Mouse (Mus musculus) embryonic facial prominence, embryonic 10.5 days (tissue): ENCODE measurements around the gene Lmo1. TPM values are rescaled to one million over a fixed set of nuclear protein-coding genes. Genes with fewer than 3 reads are reported as not detected.

Experiments
- DNase-seq: peaks from one replicate; pipeline ENCODE4 v3.0.0-alpha.2; 2017; ENCODE audit warnings: low spot score
- H3K27ac ChIP-seq: fragments of 300-500 bp; sonication (generic); replicated peaks from 2 replicates; pipeline ENCODE4 v1.5.1; 2016; ENCODE audit warnings: mild to moderate bottlenecking
- H3K27me3 ChIP-seq: fragments of 300-500 bp; sonication (generic); replicated peaks from 2 replicates; pipeline ENCODE4 v1.6.1; 2016; ENCODE audit warnings: low read depth, mild to moderate bottlenecking; ENCODE audit not compliant: poor library complexity, severe bottlenecking
- H3K36me3 ChIP-seq: fragments of 300-500 bp; sonication (generic); replicated peaks from 2 replicates; pipeline ENCODE4 v1.6.1; 2016; ENCODE audit warnings: mild to moderate bottlenecking, moderate library complexity
- H3K4me1 ChIP-seq: fragments of 300-500 bp; sonication (generic); 2 replicates; pipeline ENCODE4 v1.6.1; 2016
- H3K4me3 ChIP-seq: fragments of 300-500 bp; sonication (generic); 2 replicates; pipeline ENCODE4 v1.5.1; 2016; ENCODE audit warnings: mild to moderate bottlenecking, moderate library complexity
- H3K9me3 ChIP-seq: fragments of 300-500 bp; sonication (generic); 2 replicates; pipeline ENCODE4 v1.6.1; 2016; ENCODE audit warnings: mild to moderate bottlenecking
- WGBS: fragments of 180-500 bp; shearing (Covaris S2); methylation state at CpG from one replicate; pipeline ENCODE4 v1.1.7; 2016; 5-methylcytosine and 5-hydroxymethylcytosine counted together
- polyA plus RNA-seq: library from polyadenylated mRNA; unstranded; fragments of >200 nt; fragmentation: Nextera tagmentation; extraction: Ambion mirVana; gene quantifications from 2 replicates; pipeline ENCODE4 v1.2.1, GENCODE M21; 2016

Lmo1 gene
- polyA plus RNA-seq, 1 experiment from 2014 or later = 30.3 TPM

DNA sequence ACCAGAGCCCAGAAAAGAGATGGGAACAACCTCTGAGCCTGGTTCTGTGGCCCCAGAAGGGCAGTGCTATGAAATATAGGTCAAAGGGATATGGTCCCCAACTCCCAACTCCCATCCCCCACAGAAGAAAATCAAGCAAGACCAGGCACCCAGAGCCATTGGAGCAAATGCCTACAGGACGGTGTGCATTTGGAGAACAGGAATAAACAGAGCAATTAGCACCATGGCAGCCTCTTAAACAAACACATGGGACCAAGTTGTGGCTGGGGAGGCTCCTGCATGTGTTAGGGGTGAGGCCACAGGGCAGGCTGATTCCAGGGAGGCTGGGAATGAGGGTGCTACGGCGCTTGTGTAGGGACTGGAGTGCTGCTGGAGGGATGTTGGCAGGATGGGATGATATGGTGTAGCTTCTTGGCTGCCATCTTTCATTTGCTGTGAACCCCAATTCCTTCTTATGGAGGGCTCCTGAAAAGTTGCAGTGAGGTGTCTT lies 22.2 kb upstream of the Lmo1 start:
- peaks cover 31% of the 10 kb centered on the region for H3K4me1 ChIP-seq
- no peak for DNase-seq
- WGBS = 70% methylated on average over 3 of the region's 3 CpGs
- H3K27ac ChIP-seq = peak overlapping the region; percentile 83
- H3K27me3 ChIP-seq = peaks cover 53% of the 10 kb centered on the region
- H3K36me3 ChIP-seq = no peaks in the 10 kb centered on the region
- H3K4me3 ChIP-seq = 0 out of 2 replicates have a peak overlapping the region, but pooled peaks have one; percentile 29
- H3K9me3 ChIP-seq = no peaks in the 10 kb centered on the region

DNA sequence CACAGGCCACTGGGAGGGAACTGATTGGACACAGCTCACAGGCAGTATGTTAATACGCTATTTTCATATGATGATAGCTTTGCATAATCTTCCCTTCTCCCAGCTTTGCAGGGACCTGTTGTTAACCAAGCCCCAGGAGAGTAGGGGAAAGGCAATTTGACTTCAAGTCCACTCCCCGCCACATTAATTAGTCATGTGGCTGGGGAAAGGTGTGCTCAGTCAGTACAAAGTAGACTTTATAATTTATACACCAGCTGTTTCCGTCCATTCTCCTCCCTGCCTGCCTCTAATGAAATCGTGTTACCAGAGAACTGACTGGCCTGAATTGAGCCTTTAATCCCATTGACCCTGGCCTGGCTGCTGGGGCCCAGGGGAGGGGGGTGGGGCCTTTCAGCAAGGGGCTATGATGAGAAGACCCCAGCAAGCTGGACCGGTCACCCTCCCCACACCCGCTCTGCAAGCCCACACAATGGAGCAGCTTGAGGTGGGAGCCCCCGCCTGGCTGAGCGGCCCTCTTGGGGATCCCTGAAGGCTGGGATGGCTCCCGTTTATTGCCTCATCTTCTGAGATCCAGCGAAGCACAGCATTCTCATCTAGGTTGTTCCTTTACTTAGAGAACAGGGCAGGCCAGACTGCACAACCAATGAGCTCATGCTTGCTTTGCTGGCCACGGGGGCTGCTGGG lies 21.5 kb upstream of the Lmo1 start:
- H3K4me3 ChIP-seq = peak overlapping the region; percentile 29; the same call in 1 of the 2 replicates
- 21% methylated on average over 11 of the region's 11 CpGs for WGBS
- H3K27ac ChIP-seq = peak overlapping the region; percentile 83
- DNase-seq = peak; percentile 68
- peaks cover 37% of the 10 kb centered on the region for H3K4me1 ChIP-seq
- H3K36me3 ChIP-seq = no peaks in the 10 kb centered on the region
- no peaks in the 10 kb centered on the region for H3K9me3 ChIP-seq
- H3K27me3 ChIP-seq = peaks cover 59% of the 10 kb centered on the region

DNA sequence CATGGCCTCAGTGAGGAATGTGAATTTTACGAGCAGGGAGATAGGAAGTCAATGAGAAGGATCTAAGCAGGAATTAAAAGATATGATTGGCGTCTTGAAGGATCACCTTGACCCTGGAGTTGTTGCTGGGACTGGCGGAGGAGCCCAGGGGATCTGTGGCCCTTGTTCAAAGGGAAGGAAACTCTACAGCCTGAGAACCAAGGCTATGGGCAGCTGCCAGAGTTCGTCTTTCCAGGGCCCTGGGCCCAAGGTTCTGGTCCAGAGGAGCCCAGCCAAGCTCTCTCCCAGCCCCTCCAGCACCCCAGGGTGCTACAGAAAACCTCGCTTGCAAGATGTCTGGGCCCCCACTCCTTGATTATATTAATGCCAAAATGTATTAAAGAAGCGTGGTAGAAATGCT lies 21.0 kb upstream of the Lmo1 start:
- Histone ChIP-seq H3K36me3 (no peaks in the 10 kb centered on the region), H3K27me3 (peaks cover 60% of the 10 kb centered on the region), H3K9me3 (no peaks in the 10 kb centered on the region), H3K4me1 (peaks cover 43% of the 10 kb centered on the region), H3K4me3 (no peak overlapping the region), H3K27ac (peak overlapping the region; percentile 66)
- DNase-seq = no peak
- 64% methylated on average over 6 of the region's 6 CpGs for WGBS

DNA sequence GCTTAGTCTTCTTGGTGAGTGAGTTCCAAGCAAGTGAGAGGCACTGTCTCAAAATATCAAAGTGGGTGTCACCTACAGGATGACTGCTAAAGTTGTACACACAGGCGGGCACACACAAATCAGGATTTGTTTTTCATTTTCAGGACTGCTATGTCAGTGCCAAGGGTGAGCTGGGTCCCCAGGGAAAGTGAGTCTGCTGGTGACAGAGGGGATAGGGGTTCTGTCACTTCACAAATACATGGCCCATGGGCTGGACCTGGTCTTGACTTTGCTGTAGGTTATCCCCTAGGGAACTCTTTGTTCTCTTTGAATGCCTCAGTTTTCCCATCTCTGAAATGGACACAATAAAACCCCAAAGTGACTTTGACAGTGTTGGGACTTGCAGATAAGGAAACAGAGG lies 19.8 kb upstream of the Lmo1 start:
- peaks cover 66% of the 10 kb centered on the region for H3K27me3 ChIP-seq
- no peaks in the 10 kb centered on the region for H3K36me3 ChIP-seq
- H3K27ac ChIP-seq = no peak overlapping the region
- no peak for DNase-seq
- no peak overlapping the region for H3K4me3 ChIP-seq
- no peaks in the 10 kb centered on the region for H3K9me3 ChIP-seq
- WGBS = 87% methylated on average over 1 of the region's 1 CpGs
- peaks cover 48% of the 10 kb centered on the region for H3K4me1 ChIP-seq

DNA sequence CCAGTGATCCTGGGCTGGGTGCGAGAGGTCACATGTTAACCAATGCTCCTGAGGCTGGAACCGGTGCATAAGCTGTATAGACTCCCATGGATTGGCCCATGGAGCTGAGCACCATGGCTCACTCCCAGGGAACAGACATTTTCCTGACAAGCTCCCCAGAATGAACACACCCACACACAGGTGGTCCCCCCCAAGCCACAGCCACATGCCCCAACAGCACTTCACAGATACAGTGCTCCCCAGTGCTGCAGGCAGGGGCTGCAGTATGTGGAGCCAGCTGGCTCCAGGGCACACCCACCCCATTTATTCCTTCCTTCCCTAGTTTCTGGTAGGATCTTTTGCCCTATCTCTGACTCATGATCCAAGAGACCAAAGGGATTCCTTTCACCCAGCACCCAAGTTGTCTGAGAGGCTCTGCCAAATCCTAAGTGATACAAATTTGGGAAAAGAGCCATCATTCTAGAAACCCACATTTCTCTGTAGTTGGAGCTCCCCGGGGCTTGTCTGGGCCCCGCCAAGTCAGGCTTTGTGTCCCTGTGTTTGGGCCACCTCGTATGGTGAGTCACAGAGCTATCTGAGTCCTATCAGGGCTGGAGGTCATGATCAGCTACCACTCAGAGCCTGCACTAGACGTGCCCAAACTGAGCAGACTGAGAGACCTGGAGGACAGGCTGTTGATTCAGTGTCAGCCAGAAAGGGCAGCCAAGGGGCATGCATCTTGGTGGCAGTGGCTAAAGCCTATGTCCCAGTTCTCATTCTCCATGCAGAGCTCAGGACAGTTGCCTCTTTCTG lies 12.4 kb upstream of the Lmo1 start:
- Histone ChIP-seq H3K27me3 (peaks cover 59% of the 10 kb centered on the region), H3K9me3 (no peaks in the 10 kb centered on the region), H3K4me3 (no peak overlapping the region), H3K36me3 (no peaks in the 10 kb centered on the region), H3K4me1 (peaks cover 36% of the 10 kb centered on the region), H3K27ac (no peak overlapping the region)
- no peak for DNase-seq
- WGBS = 82% methylated on average over 6 of the region's 6 CpGs

DNA sequence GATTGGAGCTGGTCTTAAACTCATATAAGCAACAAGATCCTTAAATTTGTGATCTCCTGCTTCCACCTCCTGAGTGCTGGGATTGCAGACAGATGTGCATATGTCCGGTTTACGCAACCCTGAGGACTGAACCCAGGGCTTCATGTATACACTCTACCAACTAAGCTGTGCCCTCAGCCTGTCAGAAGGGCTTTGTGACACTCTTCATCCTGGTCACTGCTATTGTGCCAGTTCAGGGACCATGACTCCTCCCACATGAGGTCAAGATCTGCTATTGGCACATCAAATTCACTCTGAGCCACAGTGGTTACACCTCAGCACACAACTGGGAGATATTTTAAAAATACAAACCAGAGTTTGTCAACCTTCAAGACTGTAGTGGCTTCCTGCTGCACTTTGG lies 11.0 kb upstream of the Lmo1 start:
- Histone ChIP-seq H3K36me3 (no peaks in the 10 kb centered on the region), H3K27ac (no peak overlapping the region), H3K4me1 (peaks cover 22% of the 10 kb centered on the region), H3K9me3 (no peaks in the 10 kb centered on the region), H3K4me3 (no peak overlapping the region), H3K27me3 (peaks cover 50% of the 10 kb centered on the region)
- DNase-seq = no peak
- 89% methylated on average over 2 of the region's 2 CpGs for WGBS

DNA sequence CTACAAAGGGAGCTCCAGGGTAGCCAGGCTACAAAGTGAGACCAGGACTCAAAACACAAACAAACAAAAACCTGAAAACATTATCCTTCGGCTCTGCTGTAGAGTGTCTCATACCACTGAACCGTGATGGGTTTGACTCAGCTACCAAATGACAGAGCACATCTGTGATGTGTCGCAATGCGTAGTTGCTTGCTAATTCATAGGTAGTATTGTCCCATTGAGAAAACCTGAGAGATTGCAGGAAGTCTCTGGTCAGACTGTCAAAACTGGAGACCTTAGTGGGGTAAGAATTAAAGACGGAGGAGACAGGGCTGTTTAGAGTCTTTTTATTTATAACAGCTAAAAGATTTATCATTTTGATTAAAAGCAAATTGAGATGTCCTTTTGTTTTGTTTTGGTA lies 10.6 kb upstream of the Lmo1 start:
- Histone ChIP-seq H3K36me3 (no peaks in the 10 kb centered on the region), H3K4me3 (no peak overlapping the region), H3K4me1 (peaks cover 18% of the 10 kb centered on the region), H3K27me3 (peaks cover 50% of the 10 kb centered on the region), H3K9me3 (no peaks in the 10 kb centered on the region), H3K27ac (no peak overlapping the region)
- WGBS = 59% methylated on average over 5 of the region's 5 CpGs
- DNase-seq = no peak

DNA sequence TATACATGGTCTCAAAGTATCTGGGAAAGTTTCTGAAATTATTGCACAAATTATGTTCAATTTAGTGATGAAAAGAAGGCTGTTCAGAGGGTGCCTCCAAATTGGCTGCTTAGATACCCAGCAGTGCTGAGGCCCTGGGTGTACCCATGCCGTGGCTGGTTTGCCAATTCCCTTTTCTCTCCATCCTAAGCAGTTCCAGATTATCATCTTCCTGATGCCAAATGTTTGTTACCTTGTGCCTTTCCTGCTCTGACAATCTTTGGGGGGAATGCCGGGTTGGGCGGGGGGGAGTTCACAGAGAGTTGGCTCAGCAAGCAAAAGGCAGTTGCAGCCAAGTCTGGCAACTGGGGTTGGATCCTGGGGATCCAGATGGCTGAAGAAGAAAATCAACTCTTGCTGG lies 1.7 kb upstream of the Lmo1 start:
- Histone ChIP-seq H3K27ac (no peak overlapping the region), H3K4me3 (no peak overlapping the region), H3K36me3 (no peaks in the 10 kb centered on the region), H3K4me1 (peaks cover 57% of the 10 kb centered on the region), H3K27me3 (peaks cover 83% of the 10 kb centered on the region), H3K9me3 (no peaks in the 10 kb centered on the region)
- no peak for DNase-seq
- 51% methylated on average over 3 of the region's 3 CpGs for WGBS

DNA sequence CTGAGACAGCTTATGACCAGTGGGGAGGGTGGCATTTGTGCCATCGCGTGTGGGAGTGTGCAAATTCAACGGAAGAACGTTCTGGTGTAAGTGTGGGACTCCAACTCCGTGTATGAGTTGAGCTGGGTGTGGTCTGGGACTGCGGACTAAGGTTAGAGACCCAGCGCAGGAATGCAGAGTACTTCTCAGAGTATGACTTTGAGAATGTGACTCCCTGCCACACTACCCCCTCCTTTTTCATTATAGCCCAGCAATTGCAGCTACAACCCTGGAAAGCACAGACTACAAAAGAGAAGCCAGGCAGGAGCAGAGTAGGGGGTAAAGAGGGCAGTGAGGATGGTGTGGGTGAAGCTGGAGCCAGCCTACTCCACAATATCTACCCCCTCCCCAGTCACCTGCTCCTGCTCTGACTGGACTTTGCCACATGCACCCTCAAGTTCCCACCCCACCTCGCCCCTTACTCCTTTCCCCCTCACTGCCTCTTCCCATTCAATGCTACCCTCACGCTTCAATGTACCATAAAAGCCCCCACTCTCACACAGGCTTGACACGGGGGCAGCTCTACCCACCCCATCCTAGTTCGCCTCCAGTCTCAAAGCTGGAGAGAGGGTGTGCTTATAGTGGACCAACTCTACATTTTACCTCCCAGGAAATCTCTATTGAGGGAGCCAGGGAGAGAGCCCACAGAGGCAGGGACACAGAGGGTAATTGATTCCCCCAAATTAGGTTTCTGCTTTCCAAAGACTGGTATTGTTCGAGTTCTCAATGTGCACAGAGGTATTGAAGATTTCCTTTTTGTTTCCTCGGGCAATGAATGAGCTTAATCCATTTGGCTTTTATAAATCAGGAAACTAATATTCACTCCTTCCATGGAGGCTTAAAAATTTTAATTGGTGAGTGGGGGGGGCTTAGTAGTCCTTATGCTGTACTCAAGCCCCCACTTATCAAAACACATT lies 941 bp upstream of the Lmo1 start:
- Histone ChIP-seq H3K9me3 (no peaks in the 10 kb centered on the region), H3K27ac (peak overlapping the region; percentile 87), H3K36me3 (no peaks in the 10 kb centered on the region), H3K4me3 (peak overlapping the region; percentile 78), H3K4me1 (peaks cover 59% of the 10 kb centered on the region), H3K27me3 (peaks cover 90% of the 10 kb centered on the region)
- DNase-seq = peak; percentile 52
- 8% methylated on average over 13 of the region's 13 CpGs for WGBS

DNA sequence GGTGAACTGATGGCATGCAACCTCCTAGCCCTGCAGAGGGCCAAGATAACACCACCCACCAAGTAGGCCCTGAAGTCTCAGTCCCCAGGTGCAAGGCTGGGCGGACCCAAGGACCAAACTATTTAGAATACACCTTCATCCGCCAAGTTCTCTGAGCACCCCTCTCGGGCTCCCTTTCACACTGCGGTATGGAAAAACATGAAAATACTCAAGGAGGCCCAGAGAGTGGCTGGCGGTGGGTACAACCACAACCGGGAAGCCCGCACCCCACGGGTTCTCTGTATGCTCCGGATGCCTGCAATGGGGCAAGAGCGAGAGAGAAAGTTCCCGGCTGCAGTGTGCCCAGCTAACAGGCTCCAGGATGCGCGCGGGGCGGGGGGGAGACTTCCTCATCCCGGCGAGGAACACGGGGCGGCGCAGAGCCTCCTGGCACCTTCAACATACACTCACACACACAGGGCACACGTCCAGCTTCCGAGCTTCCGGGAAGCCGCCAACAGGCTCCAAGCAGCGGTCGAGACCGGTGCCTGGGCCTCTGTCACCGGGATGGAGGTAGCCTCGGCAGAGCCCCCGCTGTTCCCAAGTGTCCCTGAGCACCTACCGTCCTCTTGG lies 564 bp downstream of the Lmo1 start:
- WGBS = 4% methylated on average over 31 of the region's 31 CpGs
- no peaks in the 10 kb centered on the region for H3K9me3 ChIP-seq
- peak overlapping the region; percentile 78 for H3K4me3 ChIP-seq
- H3K27ac ChIP-seq = peak overlapping the region; percentile 87
- H3K4me1 ChIP-seq = peaks cover 69% of the 10 kb centered on the region
- peak; percentile 68 for DNase-seq
- no peaks in the 10 kb centered on the region for H3K36me3 ChIP-seq
- H3K27me3 ChIP-seq = peaks cover 90% of the 10 kb centered on the region

DNA sequence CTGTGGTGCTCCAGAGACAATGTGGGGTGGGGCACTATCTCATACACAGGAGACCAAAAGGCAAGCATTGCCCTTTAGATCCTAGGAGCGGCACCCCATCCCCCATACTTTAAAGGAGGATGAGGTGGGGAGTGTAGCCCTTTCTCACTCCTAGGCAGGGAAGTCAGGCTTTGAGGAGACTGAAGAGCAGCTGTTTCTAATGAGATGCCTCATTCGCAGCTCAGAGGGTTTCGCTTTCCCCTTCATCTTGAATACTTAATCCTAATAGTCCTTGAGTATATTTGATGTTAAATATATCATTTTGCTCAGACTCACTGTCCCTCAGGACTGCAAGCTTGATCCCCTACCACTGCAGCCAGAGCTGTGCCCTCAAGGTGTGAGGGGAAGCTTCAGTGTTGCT lies 3.1 kb downstream of the Lmo1 start:
- 41% methylated on average over 3 of the region's 3 CpGs for WGBS
- no peaks in the 10 kb centered on the region for H3K36me3 ChIP-seq
- H3K27me3 ChIP-seq = peaks cover 89% of the 10 kb centered on the region
- H3K9me3 ChIP-seq = no peaks in the 10 kb centered on the region
- 0 out of 2 replicates have a peak overlapping the region, but pooled peaks have one; percentile 78 for H3K4me3 ChIP-seq
- H3K27ac ChIP-seq = no peak overlapping the region
- DNase-seq = no peak
- H3K4me1 ChIP-seq = peaks cover 71% of the 10 kb centered on the region

DNA sequence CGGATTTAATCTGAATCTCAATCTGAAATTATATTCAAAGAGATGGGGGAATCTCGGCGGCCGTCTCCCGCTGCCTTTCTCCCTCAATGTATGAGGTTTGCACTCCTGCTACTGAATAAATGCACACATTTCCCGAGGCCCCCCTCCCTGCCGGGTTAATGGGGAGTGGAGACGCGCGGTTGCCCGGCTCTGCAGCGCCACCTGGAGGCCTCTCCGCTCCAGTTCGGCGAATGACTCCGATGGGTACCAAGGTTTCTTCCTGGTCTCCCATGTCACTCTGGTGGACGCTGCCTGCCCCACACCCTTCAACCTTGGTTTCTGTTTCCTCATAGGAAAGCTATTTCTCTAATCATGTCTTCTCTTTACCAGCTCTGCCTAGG lies 4.6 kb downstream of the Lmo1 start:
- Histone ChIP-seq H3K27ac (no peak overlapping the region), H3K9me3 (no peaks in the 10 kb centered on the region), H3K4me3 (peak overlapping the region; percentile 74), H3K36me3 (no peaks in the 10 kb centered on the region), H3K27me3 (peaks cover 89% of the 10 kb centered on the region), H3K4me1 (peaks cover 61% of the 10 kb centered on the region)
- peak; percentile 93 for DNase-seq
- WGBS = under 1% methylated on average over 17 of the region's 17 CpGs
